Mouse (Mus musculus): ENCODE results near the gene Dstn.

The Dstn gene

DNA sequence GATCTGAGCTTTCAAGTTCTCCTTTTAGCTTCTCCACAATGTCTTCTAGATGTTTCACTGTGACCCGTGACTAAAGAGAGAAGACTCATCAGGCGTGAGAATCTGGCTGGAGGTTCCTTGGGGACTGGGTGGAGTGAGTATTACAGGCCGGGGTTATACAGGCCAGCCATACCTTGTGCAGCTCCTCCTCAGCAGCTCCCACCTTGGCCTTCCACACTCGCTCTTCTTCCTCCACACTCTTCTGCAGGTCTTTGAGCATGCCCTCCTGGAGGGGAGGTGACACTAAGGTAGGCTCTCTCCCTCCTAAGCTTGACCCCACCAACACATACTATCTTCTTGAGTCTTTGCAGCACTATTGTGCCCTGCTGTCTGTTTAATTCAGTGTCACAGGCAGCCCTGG lies 38.8 kb downstream of the Dstn start:
- no peak for DNase-seq (ENCODE audit: low spot score in 2 of 2)

DNA sequence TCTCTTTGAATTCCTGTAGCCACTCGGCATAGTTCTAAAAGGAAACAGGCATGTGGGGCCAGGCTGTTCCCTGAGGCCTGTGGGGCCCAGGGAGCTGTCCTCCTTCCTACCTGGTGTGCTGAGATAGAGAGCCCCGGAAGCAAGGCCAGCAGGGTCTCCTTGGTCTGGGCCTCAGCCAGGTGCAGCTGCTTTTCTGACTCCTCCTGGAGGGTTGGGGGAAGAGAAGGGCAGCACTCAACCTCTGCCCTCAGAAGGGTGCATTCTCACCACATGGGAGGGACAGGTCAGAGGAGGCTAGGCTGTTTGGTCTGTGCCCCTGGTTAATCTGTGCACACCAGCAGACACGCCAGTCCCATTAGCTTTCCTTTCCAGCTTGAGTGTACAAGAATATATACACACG lies 39.9 kb downstream of the Dstn start:
- no peak for DNase-seq (ENCODE audit: low spot score in 2 of 2)

DNA sequence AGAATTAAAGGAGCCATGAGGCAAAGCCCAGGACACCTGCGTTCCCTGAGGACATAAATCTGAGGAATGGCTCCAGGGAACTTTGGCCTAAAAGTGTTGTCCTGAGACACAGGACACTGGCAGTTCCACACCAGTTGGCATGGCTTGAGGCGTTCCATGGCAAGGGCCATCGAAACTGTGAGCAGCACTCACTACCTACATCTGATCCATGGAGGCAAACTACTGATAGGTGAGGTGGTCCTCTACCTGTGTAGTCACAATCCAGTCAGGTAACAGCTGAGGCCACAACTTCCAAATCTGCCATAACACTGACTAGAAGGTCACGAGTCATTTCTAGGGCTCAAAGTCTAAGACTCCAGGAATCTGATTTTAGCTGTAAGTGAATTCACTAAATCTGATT lies 40.6 kb downstream of the Dstn start:
- no peak for DNase-seq (ENCODE audit: low spot score in 2 of 2)

DNA sequence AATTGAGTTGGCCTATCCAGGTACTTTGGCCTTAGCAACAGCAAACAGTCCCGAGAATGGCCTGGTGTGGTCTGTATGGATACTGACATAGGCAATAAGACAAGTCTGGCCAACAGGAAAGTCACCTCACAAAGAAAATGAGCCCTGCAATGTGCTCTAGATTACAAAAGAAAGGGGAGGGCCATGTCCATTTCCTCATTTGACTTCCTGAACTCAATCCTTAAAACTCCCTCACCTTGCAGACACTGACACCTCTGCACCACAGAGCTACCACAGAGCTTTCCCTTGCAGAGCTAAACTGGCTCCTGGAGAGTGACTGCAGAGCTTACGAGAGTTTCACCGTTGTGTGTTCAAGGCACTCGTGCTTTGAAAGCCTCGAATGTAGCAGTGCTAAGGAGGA lies 47.1 kb downstream of the Dstn start:
- no peak for DNase-seq (ENCODE audit: low spot score in 2 of 2)

DNA sequence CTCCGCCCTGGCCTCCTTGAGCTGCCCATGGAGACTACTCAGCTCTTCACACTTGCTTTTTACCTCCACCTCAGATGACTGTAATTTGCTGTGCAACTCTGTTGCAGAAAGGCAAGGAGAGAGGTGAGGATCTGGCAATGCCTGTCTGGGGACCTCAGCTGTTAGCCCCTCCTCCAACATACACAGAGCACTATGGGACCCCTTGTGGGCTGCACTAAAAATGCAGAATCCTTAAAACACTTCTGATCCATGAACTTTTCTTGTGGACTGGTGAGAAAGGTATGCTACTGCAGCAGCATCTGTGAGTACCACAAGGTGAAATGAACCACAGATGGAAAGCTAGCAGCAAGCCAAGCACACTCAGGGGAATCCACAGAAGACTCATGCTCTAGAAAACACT lies 48.2 kb downstream of the Dstn start:
- no peak for DNase-seq (ENCODE audit: low spot score in 2 of 2)

DNA sequence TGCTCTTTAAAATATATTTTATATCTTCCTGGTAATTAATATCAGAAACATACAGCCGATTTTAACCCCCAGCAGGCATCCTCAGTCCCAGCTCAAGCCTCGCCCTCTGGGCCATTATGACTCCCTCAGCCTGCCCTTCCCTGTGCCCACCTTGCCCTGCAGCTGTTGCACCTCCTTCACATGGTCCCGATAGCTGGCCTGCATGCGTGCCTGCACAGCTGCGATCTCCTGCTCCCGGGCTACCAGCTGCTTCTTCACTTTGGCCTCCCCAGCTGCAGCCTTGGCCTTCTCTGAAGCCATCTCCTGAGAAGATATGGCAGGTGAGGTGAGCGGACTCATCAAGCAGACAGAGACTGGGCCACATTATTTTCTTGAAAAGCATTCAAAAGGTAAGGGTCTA lies 54.1 kb downstream of the Dstn start:
- DNase-seq (ENCODE audit: low spot score in 2 of 2) = no peak

DNA sequence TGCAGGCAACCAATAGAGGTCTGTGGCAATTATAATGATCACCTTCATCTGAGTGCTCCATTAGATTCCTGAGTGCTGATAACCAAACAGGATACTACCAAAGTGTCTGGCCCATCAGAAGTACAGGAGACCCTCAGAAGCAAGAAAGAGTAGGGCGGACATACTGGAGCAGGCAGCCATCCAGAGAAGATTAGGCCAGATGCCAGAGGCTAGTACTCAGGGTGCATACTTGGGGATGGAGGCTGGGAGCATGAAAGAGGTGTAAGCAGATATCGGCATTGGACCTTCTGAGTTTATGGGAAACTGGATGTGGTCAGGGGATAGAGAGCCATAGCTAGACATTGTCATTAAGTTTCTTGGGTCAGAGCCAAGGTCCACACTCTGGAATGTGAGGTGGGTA lies 55.7 kb downstream of the Dstn start:
- DNase-seq (ENCODE audit: low spot score in 2 of 2) = no peak

DNA sequence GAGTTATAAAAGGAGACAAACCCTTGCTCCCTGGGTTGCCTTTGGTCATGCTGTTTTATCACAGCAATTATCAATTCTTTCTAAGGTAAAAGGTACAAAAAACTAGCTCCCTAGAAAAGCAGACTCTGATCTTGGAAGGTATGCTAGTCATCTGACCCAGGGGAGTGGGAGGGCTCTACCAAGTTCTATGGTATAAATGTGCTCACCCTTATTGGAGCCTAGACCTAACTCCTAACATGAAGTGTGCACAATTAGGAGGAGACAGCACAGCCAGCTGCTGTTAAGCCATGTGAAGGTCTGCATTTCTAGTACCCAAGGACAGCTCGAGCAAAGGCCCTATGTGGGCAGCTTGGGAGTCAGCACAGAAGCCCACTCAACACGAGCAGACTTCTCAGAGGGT lies 56.8 kb downstream of the Dstn start:
- no peak for DNase-seq (ENCODE audit: low spot score in 2 of 2)

DNA sequence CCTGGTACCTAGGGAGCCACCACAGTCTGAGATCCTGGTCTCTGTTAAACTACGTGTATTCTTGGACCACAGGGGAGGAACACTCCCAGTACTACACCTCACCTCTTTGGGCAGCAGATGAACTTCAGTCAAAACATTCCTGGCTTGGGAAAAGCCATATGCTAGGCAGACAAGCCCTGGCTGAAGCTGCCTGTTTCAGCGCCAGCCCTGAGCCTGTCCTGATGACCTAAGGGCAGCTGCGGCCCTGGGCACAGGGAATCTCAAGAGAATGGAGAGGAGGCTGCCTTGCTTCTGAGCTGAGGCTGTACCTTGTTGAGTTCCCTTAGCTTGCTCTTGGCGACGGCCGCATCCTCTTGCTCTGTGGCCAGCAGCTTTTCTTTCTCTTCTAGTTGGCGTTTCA lies 58.0 kb downstream of the Dstn start:
- no peak for DNase-seq (ENCODE audit: low spot score in 2 of 2)

DNA sequence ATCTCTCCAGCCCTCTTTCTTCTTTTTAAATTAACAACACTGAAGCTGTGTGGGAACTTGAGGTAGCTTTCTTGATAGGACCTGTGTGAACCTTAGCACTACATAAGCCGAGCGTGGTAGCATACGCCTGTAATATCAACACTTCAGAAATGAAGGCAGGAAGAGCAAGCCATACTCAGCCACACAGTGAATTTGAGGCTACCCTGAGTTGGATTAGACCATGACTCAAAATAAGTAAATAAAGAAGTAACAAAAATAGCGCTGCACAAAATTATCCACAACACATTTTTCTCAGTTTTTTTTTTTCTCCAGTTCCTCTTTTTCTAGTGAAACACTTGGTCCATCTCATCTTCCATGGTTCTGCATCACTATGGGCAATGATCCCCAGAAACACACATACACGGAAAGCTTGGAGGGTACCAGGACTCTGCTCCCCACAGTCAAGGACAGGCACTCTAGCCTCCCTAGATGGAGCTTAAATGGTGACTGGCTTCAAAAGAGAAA lies 60.1 kb downstream of the Dstn start:
- DNase-seq (ENCODE audit: low spot score in 2 of 2) = no peak

DNA sequence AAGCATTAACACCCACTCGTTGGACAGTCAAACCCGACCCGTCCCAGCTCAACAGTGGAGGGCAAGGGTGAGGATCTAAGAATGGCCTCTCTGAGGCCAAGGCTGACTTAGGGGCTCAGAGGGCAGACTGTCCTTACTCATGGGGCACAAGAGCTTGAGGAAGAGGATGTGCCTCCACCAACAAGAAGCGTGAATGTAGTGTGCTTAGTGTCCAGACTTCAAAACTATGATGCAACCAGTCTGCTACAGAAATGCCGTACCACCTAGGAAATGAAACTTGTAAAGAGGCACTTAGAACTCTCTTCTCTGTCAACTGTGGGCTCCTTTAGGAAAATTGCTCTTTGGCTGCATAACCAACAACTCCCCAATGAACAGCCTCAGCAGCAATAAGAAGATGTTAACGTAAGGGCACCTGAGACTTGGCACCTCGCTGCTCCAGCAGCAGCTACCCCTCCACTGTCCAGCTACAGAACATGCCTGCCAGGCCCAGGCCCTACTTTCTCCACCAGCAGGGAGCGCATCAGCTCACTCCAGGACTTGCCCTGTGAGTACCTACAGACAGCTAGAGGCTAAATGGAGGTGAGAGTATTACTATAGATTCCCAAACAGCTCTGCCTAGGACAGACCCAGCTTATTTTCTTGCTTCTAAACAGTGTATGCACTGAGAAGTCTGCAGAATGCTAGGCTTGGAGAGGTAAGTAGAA lies 63.5 kb downstream of the Dstn start:
- DNase-seq (ENCODE audit: low spot score in 2 of 2) = no peak

DNA sequence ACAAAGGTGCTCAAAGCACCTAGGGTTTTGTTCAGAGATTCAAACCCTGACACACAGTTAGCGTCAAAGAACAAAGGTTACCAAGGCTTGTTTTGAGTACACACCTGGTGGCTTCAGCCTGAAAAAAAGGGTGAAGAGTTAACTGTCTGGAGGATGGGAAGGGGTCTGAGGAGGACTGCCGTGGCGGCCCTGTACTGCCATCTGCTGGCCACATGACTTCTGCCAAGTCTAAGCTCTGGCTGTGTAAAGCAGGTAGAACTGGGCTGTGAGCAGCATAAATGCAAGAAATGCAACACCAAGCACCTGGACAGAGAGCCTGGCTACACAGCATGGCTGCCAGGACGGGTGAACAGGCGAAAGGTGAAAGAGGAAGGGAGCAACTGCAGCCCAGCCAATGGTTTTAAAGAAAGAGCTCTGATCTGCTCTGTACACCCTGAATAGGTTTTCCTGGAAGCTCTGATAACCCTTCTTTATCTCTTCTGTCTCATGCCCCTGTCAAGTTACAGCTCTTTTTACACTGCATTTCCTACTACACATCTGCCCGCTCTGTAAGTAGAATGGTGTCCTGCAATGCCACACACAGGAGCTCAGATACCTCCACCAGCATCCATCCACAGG lies 65.8 kb downstream of the Dstn start:
- DNase-seq (ENCODE audit: low spot score in 2 of 2) = peak; percentile 67 to 72

DNA sequence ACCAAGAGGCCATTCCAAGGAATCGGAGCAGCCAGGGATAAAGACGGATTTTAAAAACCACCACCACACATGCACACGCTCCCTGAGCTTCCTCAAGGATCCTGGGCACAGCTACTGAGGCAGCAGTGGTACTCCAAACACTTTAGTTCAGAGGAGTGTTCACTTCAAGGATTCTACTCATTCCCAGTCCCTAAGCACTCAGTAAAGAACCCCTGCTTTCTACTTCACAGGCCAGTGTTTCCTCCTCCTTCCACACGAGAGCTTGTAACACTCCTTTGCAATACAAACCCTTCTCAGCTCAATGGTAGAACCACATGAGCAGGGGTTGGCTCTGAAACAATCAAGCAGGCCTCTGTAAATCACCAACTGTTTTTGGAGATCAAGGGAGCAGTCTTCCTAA lies 67.0 kb downstream of the Dstn start:
- DNase-seq (ENCODE audit: low spot score in 2 of 2) = no peak

DNA sequence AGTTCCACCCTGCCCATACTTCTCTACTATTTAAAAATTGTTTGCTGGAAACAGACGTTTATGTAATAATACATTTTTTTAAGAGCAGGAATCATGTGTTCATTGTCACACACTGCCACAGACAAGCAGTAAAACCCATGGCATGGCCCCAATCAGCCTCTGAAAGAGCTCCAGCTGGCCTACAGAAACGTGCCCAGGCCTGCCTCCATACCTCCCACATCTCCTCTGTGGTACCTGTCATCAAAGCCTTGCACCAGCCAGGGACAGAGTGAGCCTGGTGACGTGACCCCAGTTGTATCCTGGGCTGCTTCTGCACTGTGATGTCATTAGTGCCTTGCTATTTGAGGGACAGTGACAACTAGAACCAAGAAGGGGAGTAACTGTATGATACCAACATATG lies 67.8 kb downstream of the Dstn start:
- no peak for DNase-seq (ENCODE audit: low spot score in 2 of 2)

DNA sequence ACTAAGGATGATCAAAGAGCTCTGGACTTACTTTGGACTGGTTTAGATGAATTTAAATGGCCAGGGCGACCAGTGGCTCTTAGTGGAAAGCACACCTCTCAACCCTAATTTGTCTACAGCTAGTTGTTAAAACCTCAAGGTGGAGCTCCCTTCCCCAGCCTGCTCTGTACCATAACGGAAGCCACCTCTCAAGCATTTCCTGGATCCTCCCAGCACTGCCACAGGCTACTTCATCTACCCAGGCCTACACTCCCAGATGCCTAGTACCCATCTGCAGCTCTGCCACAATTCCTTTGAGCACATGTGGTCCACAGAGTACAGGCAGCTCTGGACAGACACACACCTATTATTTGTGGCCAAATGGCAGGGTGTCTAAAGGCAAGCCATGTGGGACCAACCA lies 68.4 kb downstream of the Dstn start:
- no peak for DNase-seq (ENCODE audit: low spot score in 2 of 2)

DNA sequence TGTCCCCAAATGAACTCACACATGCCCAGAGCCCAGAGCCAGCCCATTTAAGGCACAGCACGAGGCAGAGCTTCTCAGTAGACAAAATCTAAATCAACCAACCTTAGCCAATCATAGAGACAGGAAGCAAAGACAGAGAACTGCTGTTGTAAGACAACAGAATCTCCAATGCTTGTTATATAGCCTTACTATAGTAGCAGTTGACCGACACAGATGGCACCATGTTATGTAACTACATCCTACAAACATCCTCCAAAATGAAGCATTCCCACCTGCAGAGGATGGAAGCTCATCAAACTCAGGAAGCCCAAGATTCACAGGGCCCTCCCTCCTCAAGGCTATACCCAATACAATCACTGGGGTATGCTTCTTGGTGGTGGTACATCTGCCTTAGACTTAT lies 72.4 kb downstream of the Dstn start:
- DNase-seq (ENCODE audit: low spot score in 2 of 2) = no peak

DNA sequence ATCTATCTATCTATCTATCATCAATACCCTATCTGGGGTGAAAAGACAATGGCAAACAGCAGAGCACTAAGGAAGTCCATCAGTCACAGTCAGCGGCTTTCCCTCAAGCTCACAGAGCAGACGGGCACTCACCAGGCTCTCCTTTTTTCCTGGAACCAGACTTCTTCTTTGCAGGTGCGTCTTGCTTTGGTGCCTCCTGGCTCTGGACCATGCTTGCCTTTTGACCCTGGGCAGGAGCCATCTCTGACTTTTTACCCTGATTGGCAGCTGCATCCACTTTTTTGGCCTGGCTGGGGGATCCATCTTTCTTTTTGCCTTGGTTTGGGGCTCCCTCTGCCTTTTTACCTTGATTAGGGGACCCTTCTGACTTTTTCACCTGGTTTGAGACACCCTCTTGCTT lies 72.9 kb downstream of the Dstn start:
- no peak for DNase-seq (ENCODE audit: low spot score in 2 of 2)

DNA sequence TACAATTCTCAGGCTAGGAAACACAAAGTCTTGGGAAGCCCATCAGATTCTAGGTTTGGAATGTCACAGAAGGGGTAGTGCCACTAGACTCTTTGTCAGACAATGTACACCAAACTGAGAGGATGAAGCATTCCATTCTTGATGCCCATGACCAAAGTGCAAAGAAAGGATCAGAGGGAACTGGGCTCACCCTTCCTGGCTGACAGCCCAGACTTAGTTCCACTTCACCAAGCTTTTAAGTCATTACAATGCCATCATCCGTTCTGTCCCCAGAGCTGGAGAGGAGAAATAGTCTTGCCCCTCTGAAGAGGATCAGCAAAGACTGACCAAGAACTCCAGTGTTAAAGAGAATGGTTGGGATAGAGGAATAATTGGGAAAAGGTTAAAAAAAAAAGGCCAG lies 75.9 kb downstream of the Dstn start:
- peak in 1 of 2 experiments; percentile 26 for DNase-seq (ENCODE audit: low spot score in 2 of 2)

DNA sequence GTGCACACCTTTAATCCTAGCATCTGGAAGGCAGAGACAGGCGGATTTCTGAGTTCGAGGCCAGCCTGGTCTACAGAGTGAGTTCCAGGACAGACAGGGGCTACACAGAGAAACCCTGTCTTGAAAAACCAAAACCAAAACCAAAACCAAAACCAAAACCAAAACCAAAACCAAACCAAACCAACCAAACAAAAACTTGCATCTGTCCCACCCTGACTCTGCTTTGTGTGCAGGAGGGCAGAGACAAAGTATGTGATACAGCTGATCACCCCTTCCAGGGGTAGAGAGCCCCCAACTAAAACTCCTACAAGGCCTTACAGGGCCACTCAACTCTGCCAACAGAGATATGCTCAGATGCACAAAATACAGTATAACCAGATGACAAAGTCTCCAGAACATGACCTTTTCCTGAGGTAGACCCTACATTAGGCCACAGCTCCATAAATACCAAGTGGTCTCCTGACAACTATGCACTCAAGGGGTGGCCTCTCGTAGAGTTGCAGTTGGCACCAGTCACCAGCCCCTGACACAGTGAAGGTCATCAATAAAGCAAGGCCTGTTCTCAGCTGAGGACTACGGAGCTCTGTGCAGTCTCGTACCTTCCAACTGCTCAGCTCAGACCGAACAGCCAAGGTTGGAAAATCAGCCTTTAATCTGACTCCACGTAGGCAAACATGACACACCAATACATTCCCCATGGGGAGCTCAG lies 77.0 kb downstream of the Dstn start:
- DNase-seq (ENCODE audit: low spot score in 2 of 2) = no peak

Measured in right cerebral cortex, adult 2 months (tissue).